Mouse (Mus musculus) thymus, postnatal 25 days (tissue): Measurements from ENCODE around the gene Cd6.
A peak's percentile ranks its signal among the peaks of the same experiment; 100 is the strongest.

Source experiments
- DNase-seq: peaks from one replicate; pipeline ENCODE4 v3.0.0; 2022

Gene Cd6

GRCm38 (mm10) chr19:10829436-10830175 is at the start of gene Cd6:
Cd6 (minus strand) TSS chr19:10830058.
- DNase-seq = peak; percentile 82

GRCm38 (mm10) chr19:10878201-10878837 is 48.5 kb upstream of the Cd6 start:
- DNase-seq = no peak

- DNase-seq = no peak
These were observed 41.6 kb upstream of the Cd6 start for GRCm38 (mm10) chr19:10871328-10871961.

GRCm38 (mm10) chr19:10870676-10871075 is 40.8 kb upstream of the Cd6 start:
- DNase-seq = no peak

GRCm38 (mm10) chr19:10869886-10870527 is 40.1 kb upstream of the Cd6 start, which contains the start of gene Tmem132a:
Tmem132a (minus strand) TSS chr19:10869940.
- DNase-seq = no peak

GRCm38 (mm10) chr19:10869241-10869885 is 39.5 kb upstream of the Cd6 start:
- peak; percentile 40 for DNase-seq

- no peak for DNase-seq
These were observed 38.8 kb upstream of the Cd6 start for GRCm38 (mm10) chr19:10868623-10869141.

- no peak for DNase-seq
These were observed 38.2 kb upstream of the Cd6 start for GRCm38 (mm10) chr19:10867946-10868622.

GRCm38 (mm10) chr19:10866351-10866750 is 36.5 kb upstream of the Cd6 start:
- DNase-seq = no peak

- no peak for DNase-seq
These were observed 30.2 kb upstream of the Cd6 start for GRCm38 (mm10) chr19:10860072-10860497.

- DNase-seq = no peak
These were observed 26.7 kb upstream of the Cd6 start for GRCm38 (mm10) chr19:10856520-10856919.

- DNase-seq = no peak
These were observed 25.6 kb upstream of the Cd6 start for GRCm38 (mm10) chr19:10855422-10855821.

- no peak for DNase-seq
These were observed 17.6 kb upstream of the Cd6 start for GRCm38 (mm10) chr19:10847311-10848087.

GRCm38 (mm10) chr19:10846150-10846549 is 16.3 kb upstream of the Cd6 start:
- no peak for DNase-seq

GRCm38 (mm10) chr19:10845454-10845853 is 15.6 kb upstream of the Cd6 start:
- no peak for DNase-seq

GRCm38 (mm10) chr19:10844206-10844605 is 14.3 kb upstream of the Cd6 start:
- no peak for DNase-seq

- DNase-seq = no peak
These were observed 13.1 kb upstream of the Cd6 start for GRCm38 (mm10) chr19:10842914-10843313.

GRCm38 (mm10) chr19:10841721-10842626 is 12.1 kb upstream of the Cd6 start:
- DNase-seq = no peak

GRCm38 (mm10) chr19:10839010-10839892 is 9.4 kb upstream of the Cd6 start, which contains the start of gene Slc15a3:
Slc15a3 (plus strand) TSS chr19:10839727.
- DNase-seq = no peak
